Mouse (Mus musculus): ENCODE measurements around the gene Mocs1. TPM values are rescaled to one million over a fixed set of nuclear protein-coding genes. Genes with fewer than 3 reads are reported as not detected.

The Mocs1 gene
- polyA plus RNA-seq (2016; fragmentation: Nextera tagmentation; extraction: Ambion mirVana), result 6.4 and 7.4 TPM in 2 replicates

DNA sequence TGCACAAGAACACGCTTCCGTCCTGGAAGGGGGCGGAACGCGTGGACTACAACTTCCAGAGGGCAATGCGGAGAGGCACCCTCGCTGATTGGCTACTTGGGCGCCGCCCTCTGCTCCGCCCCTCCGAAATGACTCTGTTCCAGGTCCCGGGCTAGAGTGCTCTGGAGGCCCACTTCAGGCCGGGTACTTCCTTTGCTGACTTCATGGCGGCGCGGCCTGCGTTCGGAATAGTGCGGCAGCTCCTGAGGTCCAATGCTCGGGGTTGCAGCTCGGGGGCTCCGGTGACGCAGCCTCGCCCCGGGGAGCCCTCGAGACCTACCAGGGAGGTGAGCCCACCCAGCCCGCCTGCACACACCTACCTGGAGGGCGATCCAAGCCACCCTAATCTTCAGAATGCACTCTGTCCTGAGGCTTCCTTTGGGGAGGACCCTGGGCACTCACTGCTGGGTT lies at the start of gene Mocs1:
Gene Mocs1, plus strand, starts transcription at position 124 of the 450 bp plus-strand sequence.
- Histone ChIP-seq H3K4me3 (peak within 1 kb of the TSS; percentile 79), H3K27ac (replicated peaks) (peak within 1 kb of the TSS; percentile 91), H3K4me1 (peaks cover 28% of the 10 kb centered on the region), H3K27me3 (replicated peaks; ENCODE audit: low read depth, poor library complexity, severe bottlenecking) (no peaks in the 10 kb centered on the region), H3K9me3 (no peaks in the 10 kb centered on the region), H3K36me3 (replicated peaks) (peaks cover 5% of the 10 kb centered on the region)
- under 1% methylated on average over 28 of the region's 28 CpGs for WGBS
- DNase-seq (ENCODE audit: low spot score), result peak; percentile 93

DNA sequence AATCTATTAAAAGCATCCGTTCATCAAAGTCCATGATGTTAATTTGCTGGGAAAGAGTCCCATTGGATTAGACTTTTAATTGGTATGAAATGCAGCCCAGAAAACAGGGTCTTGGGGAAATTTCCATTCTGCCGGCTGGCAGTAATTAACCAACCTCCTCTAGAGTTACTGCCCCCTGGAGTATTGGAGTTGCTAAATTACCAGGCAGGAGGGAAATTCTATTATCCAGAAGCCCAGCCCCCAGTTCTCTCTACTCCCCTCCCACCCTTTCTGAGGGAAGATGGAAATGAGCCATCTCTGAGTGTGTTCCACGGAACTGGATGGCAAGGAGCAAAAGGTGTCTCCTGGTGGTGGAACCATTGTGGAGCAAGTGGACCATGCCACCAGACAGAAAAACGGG lies 48.5 kb upstream of the Mocs1 start:
- no peak overlapping the region for H3K4me3 ChIP-seq
- no peak for DNase-seq (ENCODE audit: low spot score)
- no peaks in the 10 kb centered on the region for H3K27me3 ChIP-seq (replicated peaks; ENCODE audit: low read depth, poor library complexity, severe bottlenecking)
- H3K9me3 ChIP-seq, result no peaks in the 10 kb centered on the region
- H3K4me1 ChIP-seq, result peaks cover 5% of the 10 kb centered on the region; the same call in 1 of the 2 replicates
- H3K36me3 ChIP-seq (replicated peaks), result no peaks in the 10 kb centered on the region
- no peak overlapping the region for H3K27ac ChIP-seq (replicated peaks)
- WGBS, result 75% methylated on average over 4 of the region's 4 CpGs

DNA sequence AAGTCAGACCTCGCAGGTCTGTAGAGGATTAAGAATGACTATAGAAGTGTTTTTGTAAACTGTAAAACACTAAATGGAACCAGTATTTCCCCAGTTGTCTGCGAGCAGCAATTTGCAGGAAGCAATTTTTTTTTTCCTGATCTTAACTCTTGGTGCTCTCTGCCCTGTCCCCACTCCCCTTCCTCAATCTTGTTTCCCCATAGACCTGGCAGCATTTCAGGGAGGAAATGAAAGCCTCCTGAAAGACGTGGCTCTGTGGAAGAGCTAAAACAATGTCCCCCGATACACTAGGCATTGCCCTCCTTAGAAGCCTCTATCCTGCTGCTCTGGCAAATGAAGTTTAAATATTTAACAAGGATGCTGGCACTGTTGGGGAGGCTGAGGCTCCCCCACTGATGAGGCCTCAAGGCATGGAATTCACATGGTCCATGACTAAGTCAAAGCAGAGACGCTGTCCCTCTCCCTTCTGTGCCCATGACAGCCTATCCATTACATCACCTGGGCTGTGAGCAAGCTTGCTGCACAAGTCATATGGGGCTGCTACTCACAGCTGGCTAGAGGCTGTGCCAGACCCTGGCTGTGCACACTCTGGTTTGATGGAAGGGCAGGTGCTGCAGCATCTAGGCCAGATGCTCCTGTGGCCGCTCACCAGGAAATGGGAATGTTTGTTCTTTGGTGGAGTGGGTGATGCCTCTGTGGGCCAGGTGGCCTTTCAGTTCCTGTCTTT lies 43.8 kb upstream of the Mocs1 start:
- Histone ChIP-seq H3K4me3 (no peak overlapping the region), H3K9me3 (no peaks in the 10 kb centered on the region), H3K4me1 (peaks cover 6% of the 10 kb centered on the region; the same call in 1 of the 2 replicates), H3K36me3 (replicated peaks) (no peaks in the 10 kb centered on the region), H3K27me3 (replicated peaks; ENCODE audit: low read depth, poor library complexity, severe bottlenecking) (no peaks in the 10 kb centered on the region), H3K27ac (replicated peaks) (no peak overlapping the region)
- DNase-seq (ENCODE audit: low spot score), result peak; percentile 12
- WGBS, result 48% methylated on average over 6 of the region's 6 CpGs

- Histone ChIP-seq H3K4me3 (no peak overlapping the region), H3K9me3 (no peaks in the 10 kb centered on the region), H3K27ac (replicated peaks) (no peak overlapping the region), H3K4me1 (peaks cover 6% of the 10 kb centered on the region; the same call in 1 of the 2 replicates), H3K36me3 (replicated peaks) (no peaks in the 10 kb centered on the region), H3K27me3 (replicated peaks; ENCODE audit: low read depth, poor library complexity, severe bottlenecking) (no peaks in the 10 kb centered on the region)
- DNase-seq (ENCODE audit: low spot score), result no peak
- 92% methylated on average over 2 of the region's 2 CpGs for WGBS
Observed at GRCm38 (mm10) chr17:49387741-49388140, 40.4 kb upstream of the Mocs1 start.

DNA sequence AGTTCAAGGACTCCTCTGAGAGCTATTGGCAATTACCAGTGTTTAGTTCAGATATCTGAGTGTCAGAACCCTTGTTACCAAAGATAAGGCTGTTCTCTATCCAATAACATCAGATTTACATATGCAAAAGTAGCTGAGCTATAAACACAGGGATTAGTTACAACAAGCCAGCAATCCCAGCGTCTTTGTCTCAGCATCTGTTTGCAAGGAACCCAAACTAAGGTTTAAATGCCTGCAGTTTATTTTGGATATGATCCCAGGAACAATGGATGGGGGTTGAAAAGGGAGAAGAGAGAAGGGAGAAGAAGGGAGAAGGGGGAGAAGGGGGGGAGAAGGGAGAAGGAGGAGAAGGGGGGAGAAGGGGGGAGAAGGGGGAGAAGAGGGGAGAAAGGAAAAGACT lies 35.4 kb upstream of the Mocs1 start:
- no peak for DNase-seq (ENCODE audit: low spot score)

DNA sequence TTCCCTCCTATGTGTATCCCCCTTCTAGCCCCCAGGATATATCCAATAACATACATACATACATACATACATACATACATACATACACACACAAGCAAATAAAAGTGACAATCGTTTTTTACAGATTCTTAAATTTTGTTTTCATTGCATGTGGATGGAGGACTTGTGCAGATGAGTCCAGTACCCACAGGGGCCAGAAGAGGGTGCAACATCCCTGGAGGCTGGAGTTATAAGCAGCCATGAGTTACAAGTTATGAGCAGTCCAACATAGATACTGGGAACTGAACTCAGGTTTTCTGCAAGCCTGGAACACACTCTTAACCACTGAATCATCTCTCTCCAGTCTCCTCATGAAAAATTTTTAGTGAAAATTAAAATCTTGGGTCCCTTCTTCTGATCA lies 33.3 kb upstream of the Mocs1 start:
- WGBS, result 62% methylated on average over 1 of the region's 1 CpGs
- Histone ChIP-seq H3K36me3 (replicated peaks) (no peaks in the 10 kb centered on the region), H3K4me3 (no peak overlapping the region), H3K27ac (replicated peaks) (no peak overlapping the region), H3K9me3 (no peaks in the 10 kb centered on the region), H3K4me1 (no peaks in the 10 kb centered on the region; the same call in 1 of the 2 replicates), H3K27me3 (replicated peaks; ENCODE audit: low read depth, poor library complexity, severe bottlenecking) (no peaks in the 10 kb centered on the region)
- no peak for DNase-seq (ENCODE audit: low spot score)

More for the DNA sequence above, 35.4 kb upstream of the Mocs1 start:
- Histone ChIP-seq H3K4me1 (no peaks in the 10 kb centered on the region), H3K4me3 (no peak overlapping the region), H3K27me3 (replicated peaks; ENCODE audit: low read depth, poor library complexity, severe bottlenecking) (no peaks in the 10 kb centered on the region), H3K9me3 (no peaks in the 10 kb centered on the region), H3K36me3 (replicated peaks) (no peaks in the 10 kb centered on the region), H3K27ac (replicated peaks) (no peak overlapping the region)
- WGBS, result 14% methylated on average over 1 of the region's 1 CpGs

DNA sequence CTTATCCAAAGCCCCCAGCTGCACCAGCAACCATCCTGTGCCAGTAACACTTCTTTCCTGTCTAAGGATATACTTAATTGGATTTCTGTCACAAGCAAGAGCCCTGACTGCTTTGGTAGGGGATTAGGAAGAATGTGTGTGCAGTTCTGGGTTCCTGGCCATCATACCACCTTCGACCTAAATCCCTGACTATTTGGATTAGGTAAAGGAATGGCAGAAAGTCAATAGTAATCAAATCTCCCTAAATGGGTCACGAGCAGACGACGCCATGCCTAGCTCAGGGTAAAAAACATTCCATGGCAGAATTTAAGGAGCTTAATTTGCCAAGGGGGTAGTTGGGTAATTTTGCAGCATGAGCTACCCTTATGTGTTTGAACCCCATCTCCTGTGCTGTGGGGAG lies 28.6 kb upstream of the Mocs1 start:
- DNase-seq (ENCODE audit: low spot score), result no peak
- no peaks in the 10 kb centered on the region for H3K36me3 ChIP-seq (replicated peaks)
- no peaks in the 10 kb centered on the region; the same call in 1 of the 2 replicates for H3K4me1 ChIP-seq
- H3K9me3 ChIP-seq, result no peaks in the 10 kb centered on the region
- 68% methylated on average over 4 of the region's 4 CpGs for WGBS
- no peaks in the 10 kb centered on the region for H3K27me3 ChIP-seq (replicated peaks; ENCODE audit: low read depth, poor library complexity, severe bottlenecking)
- H3K27ac ChIP-seq (replicated peaks), result no peak overlapping the region
- no peak overlapping the region for H3K4me3 ChIP-seq

DNA sequence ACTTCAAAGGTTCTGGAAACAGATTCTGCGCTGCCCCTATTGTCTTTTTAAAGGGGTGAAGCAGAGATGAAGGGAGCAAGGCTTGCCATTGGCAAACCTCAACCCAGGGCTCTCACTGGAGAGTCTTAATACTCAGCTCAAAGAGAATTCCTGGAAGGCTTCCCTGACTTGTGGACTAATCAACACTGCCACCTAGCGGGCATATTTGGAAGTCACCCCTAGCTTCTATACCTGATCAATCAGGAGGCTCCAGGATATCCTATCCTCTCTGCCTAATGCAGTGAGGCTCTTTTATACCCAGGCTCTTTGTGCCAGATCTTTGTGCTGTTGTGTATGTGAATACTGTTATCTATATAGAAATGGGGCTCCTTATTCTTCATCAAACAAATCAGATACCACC lies 28.0 kb upstream of the Mocs1 start:
- 1% methylated on average over 2 of the region's 2 CpGs for WGBS
- no peak overlapping the region for H3K27ac ChIP-seq (replicated peaks)
- no peaks in the 10 kb centered on the region for H3K27me3 ChIP-seq (replicated peaks; ENCODE audit: low read depth, poor library complexity, severe bottlenecking)
- H3K4me3 ChIP-seq, result no peak overlapping the region
- H3K4me1 ChIP-seq, result no peaks in the 10 kb centered on the region; the same call in 1 of the 2 replicates
- H3K9me3 ChIP-seq, result no peaks in the 10 kb centered on the region
- H3K36me3 ChIP-seq (replicated peaks), result no peaks in the 10 kb centered on the region
- DNase-seq (ENCODE audit: low spot score), result peak; percentile 80

DNA sequence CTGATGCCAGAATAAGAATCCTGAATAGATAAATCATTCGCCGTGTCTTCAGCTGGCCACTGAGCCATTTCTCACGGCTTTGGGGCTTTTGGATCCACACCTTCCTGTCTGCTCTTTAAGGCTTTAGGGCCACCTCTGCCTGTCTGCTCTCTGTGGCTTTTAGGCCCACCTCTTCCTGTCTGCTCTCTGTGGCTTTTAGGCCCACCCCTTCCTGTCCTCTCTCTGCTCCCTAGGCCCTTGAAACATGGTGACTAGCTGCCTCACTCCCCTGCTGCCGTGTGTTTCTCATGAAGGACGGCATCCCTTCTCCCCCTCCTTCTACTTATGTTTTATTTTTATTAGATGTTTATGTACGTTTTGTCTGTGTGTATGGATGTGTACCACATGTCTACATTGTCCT lies 25.0 kb upstream of the Mocs1 start:
- Histone ChIP-seq H3K27ac (replicated peaks) (no peak overlapping the region), H3K36me3 (replicated peaks) (no peaks in the 10 kb centered on the region), H3K9me3 (no peaks in the 10 kb centered on the region), H3K27me3 (replicated peaks; ENCODE audit: low read depth, poor library complexity, severe bottlenecking) (no peaks in the 10 kb centered on the region), H3K4me1 (no peaks in the 10 kb centered on the region; the same call in 1 of the 2 replicates), H3K4me3 (no peak overlapping the region)
- DNase-seq (ENCODE audit: low spot score), result no peak
- 84% methylated on average over 6 of the region's 6 CpGs for WGBS

DNA sequence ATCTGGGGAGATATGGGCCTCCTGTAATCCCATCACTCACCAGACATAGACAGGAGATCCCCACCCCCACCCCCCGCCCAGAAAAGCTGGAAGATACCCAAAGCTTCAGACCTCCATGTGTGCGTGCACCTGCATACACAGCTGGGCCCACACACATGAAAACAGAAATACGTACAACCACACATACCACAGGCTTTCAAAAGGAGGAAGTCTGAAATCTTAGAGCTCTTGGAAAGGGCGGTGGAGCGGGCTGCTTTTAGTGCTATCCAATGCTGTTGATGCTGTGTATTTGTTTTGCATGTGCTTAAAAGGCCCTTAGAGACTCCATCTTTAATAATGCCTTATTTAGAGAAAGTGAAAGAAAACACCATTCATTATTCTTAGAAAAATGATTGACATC lies 22.2 kb upstream of the Mocs1 start:
- 86% methylated on average over 5 of the region's 5 CpGs for WGBS
- Histone ChIP-seq H3K27ac (replicated peaks) (no peak overlapping the region), H3K27me3 (replicated peaks; ENCODE audit: low read depth, poor library complexity, severe bottlenecking) (no peaks in the 10 kb centered on the region), H3K4me3 (no peak overlapping the region), H3K4me1 (no peaks in the 10 kb centered on the region), H3K36me3 (replicated peaks) (no peaks in the 10 kb centered on the region), H3K9me3 (no peaks in the 10 kb centered on the region)
- DNase-seq (ENCODE audit: low spot score), result no peak

- no peaks in the 10 kb centered on the region for H3K4me1 ChIP-seq
- no peaks in the 10 kb centered on the region for H3K27me3 ChIP-seq (replicated peaks; ENCODE audit: low read depth, poor library complexity, severe bottlenecking)
- WGBS, result 88% methylated on average over 5 of the region's 5 CpGs
- H3K4me3 ChIP-seq, result no peak overlapping the region
- no peak for DNase-seq (ENCODE audit: low spot score)
- H3K9me3 ChIP-seq, result no peaks in the 10 kb centered on the region
- no peaks in the 10 kb centered on the region for H3K36me3 ChIP-seq (replicated peaks)
- no peak overlapping the region for H3K27ac ChIP-seq (replicated peaks)
Observed at GRCm38 (mm10) chr17:49412974-49413373, 15.2 kb upstream of the Mocs1 start.

GRCm38 (mm10) chr17:49413554-49413953 lies 14.6 kb upstream of the Mocs1 start:
- 55% methylated on average over 3 of the region's 3 CpGs for WGBS
- Histone ChIP-seq H3K27ac (replicated peaks) (no peak overlapping the region), H3K9me3 (no peaks in the 10 kb centered on the region), H3K4me3 (no peak overlapping the region), H3K4me1 (no peaks in the 10 kb centered on the region), H3K27me3 (replicated peaks; ENCODE audit: low read depth, poor library complexity, severe bottlenecking) (no peaks in the 10 kb centered on the region), H3K36me3 (replicated peaks) (no peaks in the 10 kb centered on the region)
- DNase-seq (ENCODE audit: low spot score), result peak; percentile 17

GRCm38 (mm10) chr17:49416228-49416627 lies 11.9 kb upstream of the Mocs1 start:
- no peaks in the 10 kb centered on the region for H3K36me3 ChIP-seq (replicated peaks)
- H3K4me3 ChIP-seq, result no peak overlapping the region
- H3K4me1 ChIP-seq, result 0 out of 2 replicates have a peak, but pooled peaks cover 5% of the 10 kb centered on the region
- H3K27ac ChIP-seq (replicated peaks), result no peak overlapping the region
- no peak for DNase-seq (ENCODE audit: low spot score)
- no peaks in the 10 kb centered on the region for H3K9me3 ChIP-seq
- 80% methylated on average over 3 of the region's 3 CpGs for WGBS
- no peaks in the 10 kb centered on the region for H3K27me3 ChIP-seq (replicated peaks; ENCODE audit: low read depth, poor library complexity, severe bottlenecking)

All from embryonic facial prominence, embryonic 10.5 days (tissue).